23 mouse cellular contexts compared by ENCODE assay signal in genomic region chr9:28181916-28182315, GRCm38 (mm10).
"Had no signal": no experiment of that assay in that cellular context is flagged by ENCODE, and none has a peak within 500 bp of the region (broad histone marks: within the 10 kb centered on the region; RNA-seq: fewer than 3 reads in every experiment).

No protein-coding gene starts in this region.

- ATAC-seq: forebrain, postnatal 0 days; hindbrain, postnatal 0 days; intestine, embryonic 16.5 days had no signal

- H3K9ac ChIP-seq: forebrain, postnatal 0 days; heart, embryonic 12.5 days; hindbrain, embryonic 13.5 days; hindbrain, embryonic 15.5 days; kidney, embryonic 15.5 days; limb, embryonic 13.5 days; limb, embryonic 15.5 days had no signal

- DNase-seq: forebrain, postnatal 0 days; gastrocnemius, postnatal 14 days; gastrocnemius, postnatal 36 days; heart, adult 18-20 months; heart, postnatal 10 days; kidney, adult 11 months; kidney, adult 2 months; kidney, adult 9 months; kidney, postnatal 14 days; kidney, postnatal 36 days; layer of hippocampus, adult 9-11 months; layer of hippocampus, postnatal 36 days; left cerebral cortex, postnatal 4 days had no signal

- H3K36me3 ChIP-seq: heart, embryonic 10.5 days; heart, embryonic 12.5 days; hindbrain, embryonic 13.5 days; hindbrain, embryonic 15.5 days; kidney, embryonic 15.5 days; limb, embryonic 13.5 days; limb, embryonic 15.5 days had no signal

- H3K4me3 ChIP-seq: heart, embryonic 10.5 days; heart, embryonic 12.5 days; hindbrain, embryonic 13.5 days; hindbrain, embryonic 15.5 days; kidney, embryonic 15.5 days; limb, embryonic 13.5 days; limb, embryonic 15.5 days had no signal

- H3K27ac ChIP-seq: heart, embryonic 10.5 days; hindbrain, embryonic 13.5 days; hindbrain, embryonic 15.5 days; hindbrain, postnatal 0 days; kidney, embryonic 15.5 days; kidney, postnatal 0 days; limb, embryonic 13.5 days; limb, embryonic 15.5 days had no signal

- H3K27me3 ChIP-seq: heart, embryonic 12.5 days; hindbrain, embryonic 13.5 days; hindbrain, embryonic 15.5 days; kidney, embryonic 15.5 days; limb, embryonic 15.5 days had no signal

- H3K9me3 ChIP-seq: heart, embryonic 10.5 days; heart, embryonic 12.5 days; hindbrain, embryonic 13.5 days; hindbrain, embryonic 15.5 days; kidney, embryonic 15.5 days; limb, embryonic 13.5 days; limb, embryonic 15.5 days had no signal

- H3K4me1 ChIP-seq: heart, embryonic 10.5 days; heart, embryonic 12.5 days; hindbrain, embryonic 13.5 days; limb, embryonic 13.5 days; limb, embryonic 15.5 days had no signal

- H3K4me2 ChIP-seq: heart, embryonic 12.5 days; hindbrain, embryonic 13.5 days; hindbrain, embryonic 15.5 days; kidney, embryonic 15.5 days; limb, embryonic 13.5 days; limb, embryonic 15.5 days had no signal
